Mouse (Mus musculus): Measurements from ENCODE around the gene Frmd6.

The Frmd6 gene

DNA sequence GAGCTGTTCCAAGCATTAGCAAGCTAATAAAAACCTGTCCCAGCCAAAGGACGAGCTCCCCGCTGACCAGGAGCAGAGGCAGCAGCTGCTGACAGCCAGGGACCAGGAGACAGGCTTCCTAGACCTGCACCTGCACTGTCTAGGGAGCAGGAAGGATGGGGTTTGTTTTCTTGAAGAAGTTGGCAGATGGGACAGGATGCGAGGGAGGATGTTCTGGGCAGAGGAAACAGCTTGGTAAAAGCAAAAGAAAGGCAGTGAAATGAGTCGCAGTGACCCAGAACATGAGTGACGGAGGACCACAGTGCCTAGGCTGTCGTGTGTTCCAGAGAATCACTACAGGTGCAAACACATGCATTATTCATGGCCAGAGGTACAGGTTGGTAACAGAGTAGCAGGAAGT lies 27.7 kb downstream of the Frmd6 start:
- DNase-seq (ENCODE audit: low spot score): no peak

- no peak for DNase-seq (ENCODE audit: low spot score)
Measured at GRCm38 (mm10) chr12:70855678-70856077, 30.4 kb downstream of the Frmd6 start.

DNA sequence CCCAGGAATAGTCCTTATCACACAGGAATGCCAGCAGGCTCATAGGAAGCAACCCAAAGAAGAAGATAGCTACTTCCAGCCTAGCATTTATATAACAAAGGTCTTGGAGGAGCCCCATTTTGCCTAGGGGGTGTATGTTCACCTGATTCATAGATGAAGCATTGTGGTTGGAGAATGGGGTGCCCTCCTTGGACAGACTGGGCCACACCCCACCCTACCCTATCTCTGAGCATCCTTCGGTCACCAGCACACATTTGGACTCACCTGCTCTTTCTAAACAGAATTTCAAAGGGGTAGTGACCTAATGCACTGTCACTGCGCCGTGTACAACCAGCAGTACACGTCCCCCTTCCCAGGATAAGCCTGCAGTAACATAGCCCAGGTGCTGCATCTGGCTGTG lies 31.5 kb downstream of the Frmd6 start:
- no peak for DNase-seq (ENCODE audit: low spot score)

GRCm38 (mm10) chr12:70863281-70863680 lies 38.0 kb downstream of the Frmd6 start:
- DNase-seq (ENCODE audit: low spot score): no peak

DNA sequence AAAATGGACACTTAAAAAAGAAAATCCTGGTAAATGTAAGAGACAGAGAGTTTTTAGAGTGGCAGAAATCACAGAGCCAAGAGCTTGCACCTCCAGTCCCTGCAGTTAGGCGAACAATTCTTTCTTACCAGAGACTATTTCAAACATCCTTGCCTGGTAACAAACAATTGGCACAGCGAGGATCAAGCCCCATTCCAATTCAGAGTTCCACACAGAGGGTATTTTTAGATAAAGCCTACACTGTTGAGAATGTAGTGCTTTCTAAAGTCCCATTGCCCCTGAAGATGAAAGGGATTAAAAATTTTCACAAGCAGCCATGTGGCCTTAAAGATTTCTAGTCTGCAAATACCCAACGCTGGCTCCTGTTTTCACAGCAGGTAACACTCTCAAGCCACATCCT lies 42.5 kb downstream of the Frmd6 start:
- DNase-seq (ENCODE audit: low spot score): no peak

DNA sequence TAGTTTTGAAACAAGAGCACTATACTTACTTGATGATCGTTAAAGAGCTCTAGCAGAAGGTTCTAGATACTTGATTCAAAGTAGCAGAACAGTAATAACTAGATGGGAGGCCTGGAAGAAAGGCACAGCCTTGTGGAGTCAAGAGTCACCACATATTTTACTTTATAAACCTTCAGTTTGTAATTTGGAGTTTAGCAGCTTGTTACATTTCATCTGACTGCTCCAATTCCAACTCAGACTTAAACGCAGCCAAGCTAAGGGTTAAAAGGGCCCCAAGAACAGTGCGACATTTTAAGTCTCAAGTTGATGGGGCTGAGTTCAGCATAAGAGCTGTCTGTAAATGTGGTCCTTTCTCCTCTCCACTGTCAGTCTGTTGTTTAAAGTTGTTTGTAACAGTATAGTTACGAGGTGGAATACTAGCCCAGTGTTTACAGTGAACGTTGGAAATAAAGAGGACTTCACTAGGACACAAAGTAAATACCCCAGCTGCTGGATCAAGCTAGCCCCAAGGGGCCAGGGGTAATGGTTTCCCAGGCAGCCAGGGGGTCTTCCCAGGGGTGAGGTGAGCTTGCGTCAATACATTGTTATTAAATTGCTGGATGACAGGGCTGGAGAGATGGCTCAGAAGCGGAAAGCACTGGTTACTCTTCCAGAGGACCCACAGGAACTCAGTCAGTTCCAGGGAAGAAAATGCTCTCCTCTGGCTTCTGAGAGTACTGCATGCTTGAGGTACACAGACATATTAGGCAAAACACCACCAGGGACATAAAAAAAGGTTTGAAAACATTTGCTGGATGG lies 43.1 kb downstream of the Frmd6 start:
- no peak for DNase-seq (ENCODE audit: low spot score)

DNA sequence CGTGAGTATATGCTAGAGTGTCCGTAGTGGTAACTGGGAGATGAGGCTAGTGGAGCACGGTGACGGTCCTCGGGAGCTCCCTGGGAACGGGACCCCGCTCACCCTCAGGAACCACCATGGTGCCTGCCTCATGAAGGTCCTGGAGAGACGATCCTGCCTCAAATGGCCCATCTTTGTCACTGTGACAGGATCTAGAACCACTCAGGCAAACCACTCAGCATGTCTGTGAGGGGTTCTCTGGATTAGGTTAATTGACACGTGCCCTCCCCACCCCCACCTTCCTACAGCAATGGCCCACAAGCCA lies 43.6 kb downstream of the Frmd6 start:
- no peak for DNase-seq (ENCODE audit: low spot score)

DNA sequence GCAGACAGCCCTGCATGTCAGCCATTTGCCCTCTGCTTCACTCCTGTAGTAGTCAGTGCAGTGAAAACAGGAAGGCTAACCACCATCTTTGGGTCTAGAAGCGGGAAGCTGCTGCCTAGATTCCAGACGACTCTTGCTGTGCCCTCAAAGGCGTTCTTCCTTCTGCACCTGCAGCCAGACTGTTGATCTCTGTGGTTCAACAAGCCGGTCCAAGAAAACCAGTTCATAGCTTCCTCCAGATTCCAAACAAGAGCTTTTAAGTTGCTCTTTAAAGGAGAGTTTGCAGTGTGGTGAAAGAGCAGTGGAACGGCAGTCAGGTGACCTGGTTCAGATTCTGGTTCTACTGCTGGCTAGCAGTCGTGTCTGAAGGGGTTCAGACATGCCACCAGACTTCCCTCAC lies 48.2 kb downstream of the Frmd6 start:
- DNase-seq (ENCODE audit: low spot score): no peak

GRCm38 (mm10) chr12:70876270-70876998 lies 51.1 kb downstream of the Frmd6 start:
- no peak for DNase-seq (ENCODE audit: low spot score)

DNA sequence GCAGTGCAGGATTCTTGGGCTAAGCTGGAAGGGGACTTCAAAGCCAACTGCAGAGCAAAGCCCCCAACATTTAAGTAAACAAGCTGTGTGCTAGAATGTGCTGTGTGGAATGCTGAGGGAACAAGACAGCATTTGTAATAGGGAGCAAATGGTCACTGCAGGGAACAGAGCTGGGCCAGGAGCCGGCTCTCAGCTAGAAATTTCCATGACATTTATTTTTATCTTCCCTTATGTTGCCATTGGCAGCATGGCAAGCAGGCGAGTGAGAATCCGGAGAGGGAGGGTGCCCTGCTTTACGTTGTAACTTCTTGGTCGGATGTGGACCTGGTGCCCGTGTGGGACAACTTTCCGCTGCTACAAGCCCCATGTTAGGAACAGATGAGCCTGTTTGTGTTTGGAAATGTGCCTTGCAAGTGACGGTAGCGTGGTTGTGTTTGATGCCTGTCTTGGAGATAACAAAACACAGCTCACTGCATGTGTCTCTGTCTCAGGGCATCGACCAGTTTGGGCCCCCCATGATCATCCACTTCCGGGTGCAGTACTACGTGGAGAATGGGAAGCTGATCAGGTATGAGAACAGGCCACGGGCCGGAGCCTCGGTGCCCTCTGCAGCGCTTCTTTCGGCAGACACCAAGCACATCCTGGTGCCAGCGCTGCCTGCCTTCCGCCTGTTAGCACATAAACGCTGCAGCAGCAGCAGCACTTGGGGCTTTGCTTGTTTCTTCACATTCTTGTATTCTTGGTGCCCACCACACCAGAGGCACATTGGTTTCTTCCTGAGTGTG lies 52.8 kb downstream of the Frmd6 start:
- DNase-seq (ENCODE audit: low spot score): no peak

GRCm38 (mm10) chr12:70880396-70880975 lies 55.2 kb downstream of the Frmd6 start:
- DNase-seq (ENCODE audit: low spot score): no peak

DNA sequence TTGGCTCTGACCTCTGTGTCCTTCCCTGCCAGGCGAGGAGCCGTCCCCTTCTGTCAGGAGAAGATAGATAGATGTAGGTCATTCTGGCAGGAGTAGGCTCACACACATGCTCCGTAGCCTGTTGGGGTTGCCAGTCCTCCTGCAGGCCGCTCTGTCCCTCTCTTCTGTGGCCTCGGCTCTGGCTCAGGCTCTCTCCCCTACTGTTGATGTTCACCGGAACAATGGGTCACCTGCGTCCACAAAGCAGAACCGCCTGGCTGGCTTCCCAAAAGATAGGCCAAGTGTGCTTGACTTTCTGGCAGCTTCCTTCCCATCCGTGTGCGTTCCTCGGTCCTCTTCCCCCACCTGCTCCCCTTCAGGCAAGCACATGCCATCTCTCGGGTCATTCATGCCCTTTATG lies 56.0 kb downstream of the Frmd6 start:
- no peak for DNase-seq (ENCODE audit: low spot score)

GRCm38 (mm10) chr12:70881854-70882253 lies 56.5 kb downstream of the Frmd6 start:
- DNase-seq (ENCODE audit: low spot score): no peak

- no peak for DNase-seq (ENCODE audit: low spot score)
Measured at GRCm38 (mm10) chr12:70883141-70883540, 57.8 kb downstream of the Frmd6 start.

DNA sequence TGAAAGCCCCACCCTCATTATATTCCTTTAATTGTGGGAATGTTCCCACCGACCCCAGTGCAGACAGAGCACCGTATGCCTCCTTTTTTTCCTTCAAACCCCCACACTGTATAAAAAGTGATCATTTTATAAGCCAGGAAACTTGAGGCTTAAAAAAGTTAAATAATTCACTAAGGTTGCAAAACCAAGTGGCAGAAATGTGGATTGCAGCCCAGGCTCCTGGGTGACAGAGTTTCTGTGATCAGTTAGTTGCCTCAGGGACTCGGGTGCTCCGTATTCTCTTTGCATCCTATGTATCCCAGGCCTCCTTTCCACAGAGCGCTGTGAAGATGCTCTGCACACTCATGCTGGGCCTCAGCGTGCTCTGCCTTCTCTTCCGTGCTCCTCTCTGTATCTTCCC lies 58.8 kb downstream of the Frmd6 start:
- DNase-seq (ENCODE audit: low spot score): no peak

DNA sequence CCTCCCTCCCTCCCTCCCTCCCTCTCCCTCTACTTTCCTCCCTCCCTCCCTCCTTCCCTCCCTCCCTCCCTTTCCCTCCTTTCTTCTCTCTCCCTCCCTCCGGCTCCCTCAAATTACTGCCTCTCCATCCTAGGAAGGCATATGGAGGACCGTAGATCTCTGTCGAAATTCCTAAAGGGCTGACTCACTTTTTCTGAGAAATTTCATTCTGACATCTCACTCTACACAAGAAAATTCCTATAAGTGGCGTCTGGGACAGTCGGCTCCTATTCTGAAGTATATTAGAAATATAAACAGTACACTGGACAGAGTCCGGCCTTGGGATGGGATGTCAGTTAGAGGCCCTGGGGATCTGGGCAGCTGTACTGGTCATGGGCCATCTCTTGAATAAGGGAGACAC lies 59.7 kb downstream of the Frmd6 start:
- DNase-seq (ENCODE audit: low spot score): no peak

DNA sequence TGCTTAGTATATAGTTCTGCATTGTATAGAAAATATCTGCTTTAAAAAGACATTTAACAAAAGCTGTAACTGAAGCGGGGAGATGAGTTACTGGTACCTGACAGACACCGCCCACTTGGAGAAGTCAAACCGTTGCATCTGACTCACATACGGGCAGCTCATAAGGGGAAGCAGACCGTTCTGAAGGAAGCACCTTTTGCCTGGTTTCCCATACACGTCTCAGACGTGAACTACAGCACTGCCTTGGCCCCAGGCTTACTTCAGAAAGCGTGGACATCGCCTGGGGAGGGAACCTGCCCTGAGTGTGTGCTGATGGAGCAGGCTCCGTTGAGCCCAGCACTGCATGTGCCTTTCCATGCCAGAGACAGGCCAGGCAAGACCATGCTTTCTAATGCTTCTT lies 60.3 kb downstream of the Frmd6 start:
- DNase-seq (ENCODE audit: low spot score): no peak

DNA sequence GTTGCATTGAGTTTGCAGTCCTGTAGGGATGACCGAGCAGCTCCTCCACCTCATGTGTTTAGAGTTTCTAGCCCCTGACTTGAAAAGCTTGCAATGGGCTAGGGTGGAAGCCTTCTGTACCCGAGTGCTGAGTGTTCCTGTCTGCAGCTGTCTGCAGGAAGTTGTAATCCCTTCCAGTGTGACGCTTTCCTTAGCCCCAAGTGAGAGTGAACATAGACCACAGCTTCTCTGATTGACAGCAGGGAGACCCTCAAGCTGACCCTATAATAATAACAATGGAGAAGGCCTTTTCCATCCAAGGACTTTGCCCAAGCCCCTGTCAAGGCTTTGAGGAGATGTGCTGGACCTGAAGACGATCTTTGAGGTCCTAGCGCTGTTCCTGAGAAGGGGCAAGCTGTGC lies 65.1 kb downstream of the Frmd6 start:
- no peak for DNase-seq (ENCODE audit: low spot score)

DNA sequence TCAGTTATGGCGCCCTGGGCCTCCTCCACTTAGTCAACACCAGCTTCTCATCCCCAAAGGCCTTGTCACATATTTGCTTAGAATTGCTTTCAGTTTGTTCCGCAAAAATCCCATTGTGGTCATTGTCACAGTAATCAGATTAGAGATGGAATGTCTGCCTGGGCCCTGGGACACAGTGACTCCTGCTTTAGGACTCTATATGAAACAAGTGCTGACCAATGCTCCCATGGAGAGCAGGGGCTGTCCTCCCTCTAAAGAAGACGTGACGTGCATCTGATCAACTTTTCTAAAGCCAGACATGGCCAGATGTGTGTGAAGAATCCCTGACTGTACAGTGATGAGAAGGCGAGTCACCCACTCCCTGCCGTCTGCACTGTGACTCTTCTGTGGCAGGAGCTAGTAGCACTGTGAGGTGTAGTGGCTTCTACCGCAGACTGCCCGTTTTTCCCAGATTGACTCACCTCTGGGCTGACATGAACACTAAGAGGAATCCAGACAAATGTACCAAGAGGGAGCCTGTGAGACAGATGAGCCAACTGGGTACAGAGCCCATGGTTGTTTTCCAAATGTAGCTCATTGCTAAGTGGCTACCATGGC lies 65.7 kb downstream of the Frmd6 start:
- DNase-seq (ENCODE audit: low spot score): no peak

DNA sequence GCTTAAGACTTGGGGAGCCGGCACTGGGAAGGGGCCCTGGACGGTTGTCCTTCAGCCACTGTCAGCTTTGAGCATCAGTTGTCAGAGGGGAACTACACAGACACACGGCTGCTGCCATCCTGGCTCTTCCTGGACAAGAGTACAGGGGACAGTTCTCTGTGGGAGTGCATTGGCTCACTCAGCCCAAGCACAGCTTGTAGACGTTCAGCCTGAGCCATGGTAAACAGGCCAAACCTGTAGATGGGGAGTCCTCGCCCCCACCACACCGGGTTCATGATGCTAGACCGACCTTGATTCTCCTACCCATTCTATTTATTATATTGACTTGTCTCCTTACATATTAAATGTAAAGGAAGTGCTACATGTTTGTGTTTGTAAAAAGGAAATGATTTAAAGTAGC lies 70.0 kb downstream of the Frmd6 start:
- DNase-seq (ENCODE audit: low spot score): no peak

- DNase-seq (ENCODE audit: low spot score): no peak
Measured at GRCm38 (mm10) chr12:70896068-70896467, 70.8 kb downstream of the Frmd6 start.

DNA sequence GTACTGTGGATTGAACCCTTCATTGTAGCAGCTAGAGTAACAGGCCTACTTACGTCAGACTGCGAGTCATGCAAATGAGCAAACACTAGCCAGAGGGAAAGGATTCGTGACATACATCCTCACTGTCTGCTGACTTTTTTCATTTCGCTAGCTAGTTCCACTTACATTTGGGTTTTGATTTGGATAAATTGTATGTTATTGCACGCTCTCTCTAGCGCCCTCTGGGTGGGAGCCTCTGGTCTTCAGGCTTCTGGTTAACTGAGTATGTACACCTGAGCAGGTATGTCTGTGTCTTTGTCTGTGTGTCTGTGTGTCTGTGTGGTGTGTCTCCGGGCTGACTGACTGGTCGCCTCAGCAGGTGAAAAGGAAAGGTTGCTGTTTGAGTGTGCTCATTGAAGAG lies 72.1 kb downstream of the Frmd6 start:
- DNase-seq (ENCODE audit: low spot score): no peak

Measured in embryo, embryonic 10.5 days (tissue).